In genomic region chr12:82701359-82701758, GRCm38 (mm10) we compare ENCODE assay signal across 15 mouse cellular contexts.
DNase-seq lines count a peak whose midpoint lies in the region; ATAC-seq and TF ChIP-seq lines count a peak whose summit lies in the region.
"Had no signal": no experiment of that assay in that cellular context is flagged by ENCODE, and none has a peak within 500 bp of the region (broad histone marks: within the 10 kb centered on the region; RNA-seq: fewer than 3 reads in every experiment).

No protein-coding gene starts in this region.

- 62% methylated on average over 7 of the region's 7 CpGs for WGBS in liver, embryonic 13.5 days (ENCODE audit: insufficient replicate concordance)
- 70% methylated on average over 7 of the region's 7 CpGs for WGBS in liver, postnatal 0 days (ENCODE audit: insufficient replicate concordance)
- WGBS in embryonic facial prominence, embryonic 15.5 days: 69% methylated on average over 7 of the region's 7 CpGs
- WGBS in lung, embryonic 16.5 days: 56% methylated on average over 7 of the region's 7 CpGs
- 82% methylated on average over 7 of the region's 7 CpGs for WGBS in hindbrain, postnatal 0 days

- no peak overlapping the region for H3K9ac ChIP-seq in liver, embryonic 13.5 days
- no peak overlapping the region for H3K9ac ChIP-seq in liver, postnatal 0 days (replicated peaks)
- H3K9ac ChIP-seq in embryonic facial prominence, embryonic 15.5 days: no peak overlapping the region
- H3K9ac ChIP-seq in lung, embryonic 16.5 days (ENCODE audit: low read length): no peak overlapping the region
- no peak overlapping the region for H3K9ac ChIP-seq in hindbrain, postnatal 0 days (replicated peaks; ENCODE audit: low read length)
- H3K9ac ChIP-seq: embryonic facial prominence, embryonic 12.5 days; heart, embryonic 15.5 days; hindbrain, embryonic 13.5 days had no signal

- H3K27ac ChIP-seq in liver, embryonic 13.5 days: no peak overlapping the region
- H3K27ac ChIP-seq in liver, postnatal 0 days (ENCODE audit: low read depth): no peak overlapping the region
- no peak overlapping the region for H3K27ac ChIP-seq in embryonic facial prominence, embryonic 15.5 days (replicated peaks)
- H3K27ac ChIP-seq in lung, embryonic 16.5 days (ENCODE audit: low read length): no peak overlapping the region
- H3K27ac ChIP-seq in hindbrain, postnatal 0 days: no peak overlapping the region
- H3K27ac ChIP-seq: embryonic facial prominence, embryonic 12.5 days; heart, embryonic 15.5 days; hindbrain, embryonic 13.5 days had no signal

- H3K27me3 ChIP-seq in liver, embryonic 13.5 days: no peaks in the 10 kb centered on the region
- no peaks in the 10 kb centered on the region for H3K27me3 ChIP-seq in liver, postnatal 0 days (ENCODE audit: insufficient read depth, low read length)
- no peaks in the 10 kb centered on the region for H3K27me3 ChIP-seq in embryonic facial prominence, embryonic 15.5 days
- no peaks in the 10 kb centered on the region for H3K27me3 ChIP-seq in lung, embryonic 16.5 days (ENCODE audit: control insufficient read depth, insufficient read depth, low read depth, low read length)
- H3K27me3 ChIP-seq in hindbrain, postnatal 0 days (ENCODE audit: insufficient read depth, low read length): no peaks in the 10 kb centered on the region
- H3K27me3 ChIP-seq: CH12.LX; embryonic facial prominence, embryonic 12.5 days; heart, embryonic 15.5 days; hindbrain, embryonic 13.5 days had no signal

- no peaks in the 10 kb centered on the region for H3K9me3 ChIP-seq in liver, embryonic 13.5 days (replicated peaks)
- H3K9me3 ChIP-seq in liver, postnatal 0 days (ENCODE audit: low read length): no peaks in the 10 kb centered on the region
- no peaks in the 10 kb centered on the region for H3K9me3 ChIP-seq in embryonic facial prominence, embryonic 15.5 days (replicated peaks)
- no peaks in the 10 kb centered on the region for H3K9me3 ChIP-seq in lung, embryonic 16.5 days (ENCODE audit: control insufficient read depth, low read length)
- no peaks in the 10 kb centered on the region for H3K9me3 ChIP-seq in hindbrain, postnatal 0 days (ENCODE audit: low read length)
- H3K9me3 ChIP-seq: embryonic facial prominence, embryonic 12.5 days; heart, embryonic 15.5 days; hindbrain, embryonic 13.5 days had no signal

- ATAC-seq in liver, embryonic 13.5 days (ENCODE audit: low read depth): 0 out of 2 replicates have a peak, but pooled peaks have one; percentile 7
- ATAC-seq in liver, postnatal 0 days: no peak
- ATAC-seq in embryonic facial prominence, embryonic 15.5 days (ENCODE audit: insufficient number of reproducible peaks, low FRiP score, low TSS enrichment, low read depth): 0 out of 2 replicates have a peak, but pooled peaks have one; percentile 39
- peak; percentile 85 for ATAC-seq in lung, embryonic 16.5 days (ENCODE audit: low read depth)
- no peak for ATAC-seq in hindbrain, postnatal 0 days
- ATAC-seq: forebrain, embryonic 14.5 days had no signal

- H3K4me2 ChIP-seq in liver, embryonic 13.5 days: no peak overlapping the region
- H3K4me2 ChIP-seq in liver, postnatal 0 days (ENCODE audit: low read depth, low read length): no peak overlapping the region
- H3K4me2 ChIP-seq in embryonic facial prominence, embryonic 15.5 days (replicated peaks): no peak overlapping the region
- no peak overlapping the region for H3K4me2 ChIP-seq in lung, embryonic 16.5 days (ENCODE audit: low read depth, low read length)
- no peak overlapping the region for H3K4me2 ChIP-seq in hindbrain, postnatal 0 days (ENCODE audit: low read depth, low read length)
- H3K4me2 ChIP-seq: embryonic facial prominence, embryonic 12.5 days; heart, embryonic 11.5 days; heart, embryonic 15.5 days; hindbrain, embryonic 13.5 days had no signal

- DNase-seq in liver, embryonic 13.5 days: no peak
- no peak for DNase-seq in liver, postnatal 0 days
- DNase-seq in lung, postnatal 36 days: peak; percentile 58
- DNase-seq in urinary bladder, postnatal 36 days (ENCODE audit: low spot score in 2 of 2): no peak
- no peak for DNase-seq in kidney, postnatal 25 days
- no peak for DNase-seq in hindbrain, postnatal 0 days (ENCODE audit: low spot score)
- DNase-seq: adrenal gland, adult 8-10 months had no signal

- no peak for TF ChIP-seq CTCF in liver, postnatal 0 days (IDR thresholded peaks at IDR 0.05; ENCODE audit: low read depth)
- TF ChIP-seq CTCF in hindbrain, postnatal 0 days (IDR thresholded peaks at IDR 0.05; ENCODE audit: low read depth): no peak

- no peak for TF ChIP-seq EP300 in liver, postnatal 0 days (IDR thresholded peaks at IDR 0.05; ENCODE audit: low read depth)

- H3K36me3 ChIP-seq in liver, embryonic 13.5 days: no peaks in the 10 kb centered on the region
- no peaks in the 10 kb centered on the region for H3K36me3 ChIP-seq in liver, postnatal 0 days (replicated peaks; ENCODE audit: insufficient read depth, low read length)
- H3K36me3 ChIP-seq in embryonic facial prominence, embryonic 15.5 days: no peaks in the 10 kb centered on the region
- H3K36me3 ChIP-seq in lung, embryonic 16.5 days (ENCODE audit: control insufficient read depth, insufficient read depth, low read length): no peaks in the 10 kb centered on the region
- no peaks in the 10 kb centered on the region for H3K36me3 ChIP-seq in hindbrain, postnatal 0 days (ENCODE audit: insufficient read depth, low read length)
- H3K36me3 ChIP-seq: embryonic facial prominence, embryonic 12.5 days; heart, embryonic 15.5 days; hindbrain, embryonic 13.5 days had no signal

- peaks cover 14% of the 10 kb centered on the region for H3K4me1 ChIP-seq in liver, embryonic 13.5 days (replicated peaks)
- no peaks in the 10 kb centered on the region for H3K4me1 ChIP-seq in liver, postnatal 0 days (ENCODE audit: insufficient read depth)
- no peaks in the 10 kb centered on the region for H3K4me1 ChIP-seq in embryonic facial prominence, embryonic 15.5 days
- H3K4me1 ChIP-seq in lung, embryonic 16.5 days (replicated peaks; ENCODE audit: control insufficient read depth, insufficient read depth, low read length): peaks cover 3% of the 10 kb centered on the region; the same call in 1 of the 2 replicates
- peaks cover 3% of the 10 kb centered on the region; the same call in 1 of the 2 replicates for H3K4me1 ChIP-seq in hindbrain, postnatal 0 days (ENCODE audit: insufficient read depth, low read length)
- H3K4me1 ChIP-seq: hindbrain, embryonic 13.5 days had no signal

- H3K4me3 ChIP-seq in liver, embryonic 13.5 days (replicated peaks): no peak overlapping the region
- no peak overlapping the region for H3K4me3 ChIP-seq in liver, postnatal 0 days (ENCODE audit: low read depth, low read length)
- no peak overlapping the region for H3K4me3 ChIP-seq in embryonic facial prominence, embryonic 15.5 days (replicated peaks)
- H3K4me3 ChIP-seq in lung, embryonic 16.5 days (ENCODE audit: low read length): no peak overlapping the region
- H3K4me3 ChIP-seq in hindbrain, postnatal 0 days (ENCODE audit: low read length): no peak overlapping the region
- H3K4me3 ChIP-seq: embryonic facial prominence, embryonic 12.5 days; heart, embryonic 15.5 days; hindbrain, embryonic 13.5 days had no signal

Comparison
In these comparisons a context has a peak if more than half of its experiments do, and no peak if none do; other contexts are left out.
1. ATAC-seq: peak in liver, embryonic 13.5 days (single experiment), embryonic facial prominence, embryonic 15.5 days (single experiment) and lung, embryonic 16.5 days (single experiment); none in liver, postnatal 0 days (single experiment) and hindbrain, postnatal 0 days (single experiment).